Mouse (Mus musculus): Measurements from ENCODE around the gene Aqp1.

DNA sequence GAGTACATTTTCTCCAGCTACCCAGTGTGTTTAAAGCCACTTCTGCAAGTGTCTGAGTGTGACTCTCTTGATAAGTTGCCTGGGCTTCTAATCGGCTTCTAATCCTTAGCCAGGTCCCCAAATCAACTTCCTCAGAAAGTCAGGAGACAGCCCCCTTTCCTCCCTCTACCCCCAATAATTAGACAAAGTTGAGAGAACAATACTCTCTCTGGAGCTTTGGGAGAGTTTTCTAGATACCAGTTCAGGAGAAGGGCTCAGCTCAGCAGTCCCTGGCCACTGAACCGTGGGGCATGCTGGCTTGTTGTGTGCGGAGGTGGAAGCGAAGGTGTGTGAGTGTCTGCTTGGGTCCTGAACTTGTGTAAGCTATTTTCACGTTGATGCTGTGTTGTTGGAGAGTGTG is 1.0 kb downstream of the Aqp1 start:
- TF ChIP-seq POLR2A (IDR thresholded peaks at IDR 0.05; ENCODE audit: borderline replicate concordance, insufficient read depth, low read length) (no peak), CTCF (IDR thresholded peaks at IDR 0.05; ENCODE audit: borderline replicate concordance, insufficient read depth, low read depth, low read length) (no peak)
